Mouse (Mus musculus) left cerebral cortex, adult 18-20 months (tissue): ENCODE measurements around the gene Dab2ip. TPM values are rescaled to one million over a fixed set of nuclear protein-coding genes. Genes with fewer than 3 reads are reported as not detected.

Source experiments
- DNase-seq, 2 experiments: peaks; one replicate each; pipeline ENCODE4 v3.0.0; 2021 to 2022; ENCODE audit warnings: low spot score in 2 of 2, mixed read lengths in 1 of 2
- total RNA-seq, 2 experiments: library from RNA; stranded (reverse); gene quantifications; 2 replicates each; pipeline ENCODE4 v1.2.3; 2021

Dab2ip gene
- total RNA-seq, 2 experiments from 2014 or later = 133 to 135 TPM

DNA sequence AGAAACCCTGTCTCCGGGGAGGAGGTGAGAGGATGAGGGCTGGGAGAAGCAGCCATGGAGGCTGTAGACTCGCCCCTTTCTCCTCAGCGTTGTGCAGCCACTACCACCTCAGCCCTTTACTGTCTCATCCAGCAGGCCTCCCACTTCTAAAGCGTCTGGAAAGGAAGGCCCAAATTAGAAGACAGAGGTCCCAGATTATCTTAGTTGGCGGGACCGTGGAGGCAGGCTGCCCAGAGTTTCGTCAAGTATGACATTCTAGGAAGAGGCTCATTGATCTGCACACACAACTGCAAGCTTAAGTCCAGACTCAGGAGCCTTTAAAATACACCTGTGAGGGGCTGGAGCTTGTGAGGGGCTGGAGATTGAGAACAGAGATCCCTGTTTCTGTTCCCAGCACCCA, 84.2 kb downstream of the Dab2ip start:
- DNase-seq = peak in 1 of 2 experiments; percentile 34

DNA sequence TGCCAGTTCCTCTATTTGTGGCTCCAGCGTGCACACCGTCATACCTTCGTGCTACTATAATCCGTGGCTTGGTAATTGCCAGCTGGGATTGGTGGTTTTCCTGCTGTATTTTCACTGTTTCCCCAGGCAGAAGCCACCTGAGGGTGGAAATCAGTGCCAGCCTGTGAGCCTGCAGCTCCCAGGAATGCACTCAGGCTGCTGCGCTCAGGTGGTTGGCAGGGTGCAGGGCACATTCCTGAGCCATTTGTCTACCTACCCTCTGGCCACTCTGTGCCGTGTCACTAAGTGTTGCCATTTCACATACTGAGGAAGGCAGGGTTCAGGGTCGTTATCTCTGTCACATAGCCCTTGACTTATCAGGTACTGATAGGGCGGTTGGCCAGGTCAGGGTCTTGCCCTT, 88.5 kb downstream of the Dab2ip start:
- no peak for DNase-seq

DNA sequence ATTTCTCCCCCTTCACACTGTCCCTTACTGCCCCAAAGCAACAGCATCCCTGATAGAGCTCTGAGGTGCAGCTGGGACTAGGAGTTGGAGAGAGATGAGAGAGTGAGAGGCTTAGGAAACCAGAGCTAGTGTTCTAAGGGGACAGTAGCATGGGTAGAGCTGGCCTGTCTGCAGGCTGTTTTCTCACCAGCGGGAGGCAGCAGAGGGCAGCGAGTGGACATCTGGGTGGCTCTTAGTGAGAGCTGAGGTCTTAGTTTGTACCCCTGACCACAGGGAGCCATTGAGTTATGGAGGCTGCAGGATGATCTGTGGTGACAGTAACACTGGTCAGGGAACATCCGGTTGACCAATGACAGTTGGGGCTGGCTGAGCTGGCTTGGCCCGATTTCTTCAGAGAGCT, 91.6 kb downstream of the Dab2ip start:
- peak; percentile 85 to 91 for DNase-seq

DNA sequence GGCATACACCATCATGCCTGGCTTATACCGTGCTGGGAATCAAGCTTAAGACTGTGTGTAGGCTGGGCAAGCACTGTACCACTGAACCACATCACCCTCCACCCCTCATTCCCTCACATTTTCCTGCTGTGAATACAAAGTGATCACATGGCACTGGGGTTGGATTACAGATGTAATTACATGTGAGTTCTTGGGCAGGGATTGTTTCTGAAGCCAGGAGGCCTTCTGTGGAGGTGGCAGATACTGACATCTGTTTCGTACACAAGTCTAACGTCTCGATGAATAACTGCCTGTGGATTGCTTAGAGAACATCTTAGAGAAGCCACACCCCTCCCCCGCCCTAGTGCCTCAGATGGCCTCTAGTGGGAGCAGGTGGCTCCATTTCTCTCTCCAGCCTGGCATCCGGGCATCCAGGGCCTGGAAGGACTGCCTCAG, 93.2 kb downstream of the Dab2ip start:
- DNase-seq = peak; percentile 45 to 63

DNA sequence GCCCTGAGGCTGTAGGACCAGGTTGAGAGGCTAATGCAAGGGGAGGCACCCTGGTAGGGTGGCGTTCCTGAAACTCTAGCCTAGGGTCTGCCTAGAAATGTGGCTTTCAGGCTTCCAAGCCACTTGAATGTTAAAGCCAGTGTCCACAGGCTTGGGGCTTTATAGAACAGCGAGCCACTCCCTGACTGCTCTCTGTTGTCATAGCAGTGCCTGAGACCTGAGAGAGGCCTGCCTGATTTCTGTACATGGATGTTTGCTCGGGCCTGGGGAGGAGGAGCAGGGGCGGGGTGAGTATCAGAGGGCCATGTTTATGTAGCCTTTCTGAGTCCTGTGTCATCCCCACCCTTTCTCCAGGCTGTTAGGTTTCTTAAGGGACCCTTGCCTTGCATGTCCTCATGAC, 94.9 kb downstream of the Dab2ip start:
- no peak for DNase-seq

DNA sequence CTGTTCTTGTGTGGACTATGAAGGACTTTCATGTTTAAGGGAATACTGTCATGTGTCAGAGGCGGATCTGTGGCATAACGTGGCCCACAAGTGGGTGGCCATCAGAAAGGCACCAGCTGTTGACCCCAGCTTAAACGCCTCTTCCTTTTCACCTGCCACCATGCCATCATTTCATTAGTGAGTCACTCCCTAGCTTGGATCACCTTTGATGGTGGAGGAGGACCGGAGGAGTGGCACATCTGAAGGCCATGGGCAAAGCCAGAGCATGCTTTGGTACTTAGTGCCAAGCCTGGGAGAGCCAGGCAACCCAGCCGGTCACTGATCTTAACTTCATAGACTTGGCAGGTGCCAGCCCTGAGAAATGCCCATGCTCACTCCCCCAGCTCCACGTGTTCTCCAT, 96.7 kb downstream of the Dab2ip start:
- no peak for DNase-seq

DNA sequence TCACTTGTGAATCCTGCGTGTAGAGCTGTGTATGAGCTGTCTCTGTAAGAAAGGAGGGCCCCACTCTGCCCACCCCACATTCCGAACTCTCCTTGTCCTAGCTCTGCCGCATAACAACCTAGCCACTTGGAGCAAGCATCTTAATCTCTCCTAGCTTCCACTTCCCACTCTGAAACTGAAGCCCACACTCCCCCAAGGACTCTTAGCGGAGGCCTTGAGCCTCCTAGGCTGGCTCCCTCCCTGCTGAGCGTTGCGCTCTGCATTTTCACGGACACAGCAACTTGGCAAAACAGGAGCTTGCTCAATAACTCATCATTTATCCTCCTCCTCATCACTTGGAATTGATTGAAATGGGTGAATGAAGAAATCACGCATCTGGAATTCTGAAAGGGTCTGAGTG, 97.9 kb downstream of the Dab2ip start:
- DNase-seq = no peak

DNA sequence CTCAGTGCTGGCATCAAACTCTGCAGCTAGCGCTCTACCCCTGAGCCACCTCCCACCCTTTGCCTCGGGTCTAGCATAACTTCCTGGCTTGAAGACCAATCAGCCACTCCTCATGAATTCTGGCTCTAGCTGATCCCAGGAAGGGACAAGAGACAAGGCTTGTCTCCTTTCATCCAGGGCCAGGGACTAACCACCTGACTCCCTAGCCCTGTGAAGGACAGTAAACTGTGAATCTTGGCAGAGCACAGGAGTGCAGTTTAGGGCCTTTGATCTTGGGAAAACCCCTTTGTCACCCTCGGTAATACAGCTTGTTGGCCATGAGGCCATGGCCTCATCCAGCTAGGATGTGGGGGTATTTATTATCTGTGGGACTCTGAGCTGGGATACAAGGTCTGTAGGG, 100.2 kb downstream of the Dab2ip start:
- no peak for DNase-seq

DNA sequence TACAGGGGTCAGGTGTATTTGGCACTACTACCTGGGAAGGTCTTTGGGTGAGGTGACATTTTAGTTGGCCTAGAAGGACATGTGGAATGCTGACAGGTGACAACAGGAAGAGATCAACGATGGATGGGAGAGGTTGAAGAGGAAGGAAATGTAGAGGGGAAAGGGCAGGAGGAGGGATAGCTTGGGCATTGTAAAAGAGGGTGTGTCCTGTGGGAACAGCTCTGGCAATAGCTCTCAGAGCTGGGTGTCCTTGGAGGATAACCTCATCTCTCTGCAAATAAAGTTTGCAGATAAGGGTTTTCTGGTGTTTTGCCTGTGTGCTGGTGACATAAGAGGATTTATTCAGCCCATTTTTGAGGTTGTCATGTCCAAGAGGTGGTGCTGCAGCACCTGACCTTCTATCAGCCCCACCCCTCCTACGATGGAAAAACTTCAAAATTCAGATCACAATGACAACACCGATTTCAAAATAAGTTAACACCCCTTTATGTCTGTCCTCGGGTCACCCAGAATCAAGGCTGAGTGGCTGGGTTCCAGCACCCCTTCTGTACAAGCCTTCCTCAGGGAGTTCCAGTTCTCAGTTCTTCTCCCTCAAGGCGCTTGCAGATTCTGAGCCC, 101.6 kb downstream of the Dab2ip start:
- DNase-seq = no peak

DNA sequence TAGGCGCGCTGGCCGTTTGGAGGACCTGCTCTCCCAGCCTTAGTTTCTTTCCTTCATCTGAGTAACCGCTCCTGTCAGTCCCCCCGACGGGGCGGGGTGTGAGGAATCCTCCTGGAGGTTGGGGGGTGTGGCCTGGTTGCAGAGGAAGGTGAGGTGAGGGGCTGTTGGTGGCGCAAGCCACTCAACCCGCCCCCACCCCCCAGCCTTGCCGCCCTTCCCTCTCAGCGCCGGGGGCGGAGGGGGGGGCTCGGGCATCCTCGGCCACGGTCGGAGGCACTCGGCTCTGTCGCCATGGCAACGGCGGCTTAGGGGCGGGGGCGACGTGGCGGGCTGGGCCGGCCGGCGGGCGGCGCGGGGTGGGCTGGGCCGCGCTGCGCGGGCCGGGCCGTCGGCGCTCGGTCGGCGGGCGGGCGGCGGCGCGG, 102.9 kb downstream of the Dab2ip start:
- DNase-seq = peak; percentile 67 to 73

DNA sequence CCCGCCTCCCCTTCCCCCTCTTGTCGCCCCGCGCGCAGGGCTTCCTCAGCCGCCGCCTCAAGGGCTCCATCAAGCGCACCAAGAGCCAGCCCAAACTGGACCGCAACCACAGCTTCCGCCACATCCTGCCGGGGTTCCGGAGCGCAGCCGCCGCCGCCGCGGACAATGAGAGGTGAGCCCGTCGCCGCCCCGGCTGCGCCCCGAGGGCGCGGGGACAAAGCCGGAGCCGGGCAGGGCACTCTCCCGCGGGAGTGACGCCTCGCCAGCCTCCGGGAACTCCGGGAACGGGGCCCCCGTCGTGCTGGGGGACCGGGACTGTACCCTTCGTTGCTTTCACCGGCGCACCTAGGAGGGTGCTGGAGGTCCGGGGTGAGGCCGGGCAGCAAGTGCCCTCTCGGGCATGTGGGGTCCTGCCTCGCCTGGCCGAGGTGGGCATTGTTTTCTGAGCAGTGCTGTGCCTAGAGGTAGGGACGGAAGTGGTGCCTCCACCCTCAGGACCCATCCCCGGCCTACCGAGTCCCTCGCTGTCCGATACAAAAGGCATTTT, 103.5 kb downstream of the Dab2ip start:
- peak; percentile 34 to 50 for DNase-seq

DNA sequence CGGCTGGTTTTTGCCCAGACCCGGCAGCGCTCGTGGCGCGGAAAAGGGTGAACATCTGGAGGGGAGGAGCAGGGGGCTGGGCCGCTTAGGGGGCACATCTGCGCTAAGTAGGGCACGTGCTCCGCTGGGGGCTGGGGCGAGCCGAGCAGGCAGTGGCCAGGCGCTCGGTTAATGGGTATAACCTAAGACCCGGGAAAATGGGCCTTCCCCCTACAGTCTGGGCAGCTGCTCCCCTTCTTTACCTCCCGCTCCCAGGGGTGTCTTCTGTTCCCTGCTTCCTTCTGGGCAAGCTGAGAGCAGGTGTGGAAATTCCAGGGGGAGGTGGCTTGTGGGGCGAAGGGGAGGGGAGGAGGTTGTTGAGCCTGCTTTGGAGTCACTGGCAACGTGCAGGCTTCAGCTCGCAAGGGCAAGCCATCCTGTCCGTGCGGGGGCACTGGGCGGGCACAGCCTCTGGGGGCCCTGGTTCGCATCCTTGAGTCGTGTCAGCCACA, 104.0 kb downstream of the Dab2ip start:
- peak; percentile 18 to 31 for DNase-seq

DNA sequence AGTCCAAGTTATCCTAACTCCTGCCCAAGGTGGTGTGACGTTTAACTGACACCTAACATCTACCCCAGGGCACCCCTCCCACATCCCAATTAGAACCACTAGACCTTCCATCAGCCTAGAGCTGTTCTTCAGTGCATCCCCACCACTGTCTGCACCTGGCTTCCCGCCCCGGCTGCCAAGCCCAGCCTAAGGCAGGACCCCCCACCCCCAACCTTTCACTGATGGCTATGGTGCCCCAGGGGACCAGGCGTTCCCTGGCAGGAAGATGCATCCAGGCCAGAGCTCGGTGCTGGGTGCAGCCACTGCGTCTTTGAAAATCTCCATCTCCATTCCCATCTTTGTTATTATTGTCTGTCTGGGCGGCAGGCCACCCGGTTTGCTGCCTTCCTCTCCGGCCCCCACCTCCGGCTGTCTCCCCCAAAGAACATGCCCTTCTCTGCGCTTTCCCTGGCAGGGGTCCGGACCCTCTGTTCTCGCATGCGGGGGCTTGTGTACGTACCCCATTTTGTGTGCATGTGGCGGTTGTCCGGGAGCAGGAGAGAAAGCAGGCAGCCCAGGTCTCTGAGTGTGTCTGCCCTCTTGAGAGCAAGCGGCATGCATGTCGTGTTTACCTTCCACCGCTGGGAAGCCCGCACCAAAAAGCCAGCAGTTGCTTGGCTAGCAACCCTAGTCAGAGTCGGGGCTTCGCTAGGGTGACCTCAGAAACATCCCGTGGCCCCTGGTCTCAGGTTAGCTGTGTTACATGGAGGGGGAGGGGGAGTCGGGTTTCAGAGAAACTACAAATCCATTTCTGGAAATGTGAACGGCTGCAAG, 104.9 kb downstream of the Dab2ip start:
- DNase-seq = peak; percentile 14 to 29

DNA sequence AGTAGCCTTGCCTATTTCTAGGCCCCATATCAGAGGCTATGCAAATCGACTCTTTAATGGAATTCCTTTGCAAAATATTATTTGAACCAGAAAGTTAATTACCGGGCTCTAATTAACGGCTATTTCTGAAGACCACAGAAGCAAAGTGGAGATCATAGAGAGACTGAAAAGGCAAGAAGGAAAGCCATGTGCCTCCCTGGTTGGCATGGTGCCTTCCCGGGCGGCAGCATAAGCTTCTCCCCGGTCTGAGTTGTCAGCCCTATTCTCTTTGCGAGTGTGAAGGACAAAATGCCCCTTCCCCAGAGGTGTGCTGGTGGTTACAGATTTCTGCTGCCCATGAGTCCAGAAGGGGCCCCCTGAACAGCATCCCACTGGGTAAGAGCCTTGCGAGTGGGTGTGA, 109.7 kb downstream of the Dab2ip start:
- DNase-seq = no peak

DNA sequence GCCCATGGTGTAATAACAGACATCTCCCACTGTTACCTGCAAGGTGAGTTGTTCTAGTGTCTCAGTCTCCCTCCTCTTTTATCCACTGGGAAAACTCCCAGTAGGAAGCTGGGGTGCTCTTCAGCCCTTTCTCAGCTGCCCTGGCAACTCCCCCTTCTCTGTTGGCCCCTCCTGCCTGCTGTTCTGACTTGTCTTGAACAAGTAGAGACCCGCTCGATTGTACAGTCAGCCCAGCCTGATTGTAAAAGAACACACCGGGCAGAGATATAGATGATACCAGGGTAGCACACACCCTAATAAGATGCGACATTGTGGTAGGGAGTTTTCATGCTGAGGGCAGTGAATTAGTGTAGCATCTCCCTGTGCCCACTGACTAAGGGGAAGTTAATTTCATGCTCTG, 111.2 kb downstream of the Dab2ip start:
- DNase-seq = no peak

DNA sequence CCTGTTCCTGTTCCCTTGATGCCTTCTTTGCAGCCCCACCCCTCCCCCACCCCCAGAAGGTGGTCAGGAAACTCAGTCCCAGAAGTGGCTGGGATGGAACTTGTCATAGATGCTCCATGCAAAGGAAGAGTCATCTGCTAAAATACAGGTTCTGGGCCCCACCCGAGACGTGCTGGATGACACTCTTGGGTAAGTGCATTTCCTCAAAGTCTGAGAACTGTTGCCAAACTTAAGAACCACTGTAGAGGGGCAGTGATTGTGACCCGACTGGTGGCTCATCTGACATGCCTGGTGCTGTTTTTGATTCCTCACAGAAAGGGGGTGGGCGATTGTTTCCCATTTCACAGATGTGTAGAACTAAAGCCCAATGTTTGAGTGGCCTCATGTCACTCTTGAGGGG, 111.7 kb downstream of the Dab2ip start:
- DNase-seq = no peak

DNA sequence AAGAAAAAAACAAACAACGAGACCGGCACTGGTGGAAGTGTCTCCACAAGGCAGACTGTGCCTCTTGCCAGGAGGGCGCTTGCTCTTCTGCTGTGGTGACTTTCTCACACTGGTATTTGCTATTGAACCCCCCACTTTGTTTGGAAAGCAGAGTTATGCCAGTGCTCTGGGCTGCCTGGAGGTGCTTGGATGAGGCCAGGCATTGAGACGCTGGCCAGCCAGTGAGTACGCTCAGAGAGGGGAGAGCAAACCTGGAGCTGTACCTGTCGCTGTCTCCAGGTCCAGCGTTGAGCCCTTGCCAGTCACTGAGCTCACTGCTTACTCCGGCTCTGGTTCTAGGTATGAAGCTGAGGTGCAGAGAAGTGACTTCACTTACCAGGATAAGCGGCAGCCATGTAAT, 112.2 kb downstream of the Dab2ip start:
- no peak for DNase-seq

DNA sequence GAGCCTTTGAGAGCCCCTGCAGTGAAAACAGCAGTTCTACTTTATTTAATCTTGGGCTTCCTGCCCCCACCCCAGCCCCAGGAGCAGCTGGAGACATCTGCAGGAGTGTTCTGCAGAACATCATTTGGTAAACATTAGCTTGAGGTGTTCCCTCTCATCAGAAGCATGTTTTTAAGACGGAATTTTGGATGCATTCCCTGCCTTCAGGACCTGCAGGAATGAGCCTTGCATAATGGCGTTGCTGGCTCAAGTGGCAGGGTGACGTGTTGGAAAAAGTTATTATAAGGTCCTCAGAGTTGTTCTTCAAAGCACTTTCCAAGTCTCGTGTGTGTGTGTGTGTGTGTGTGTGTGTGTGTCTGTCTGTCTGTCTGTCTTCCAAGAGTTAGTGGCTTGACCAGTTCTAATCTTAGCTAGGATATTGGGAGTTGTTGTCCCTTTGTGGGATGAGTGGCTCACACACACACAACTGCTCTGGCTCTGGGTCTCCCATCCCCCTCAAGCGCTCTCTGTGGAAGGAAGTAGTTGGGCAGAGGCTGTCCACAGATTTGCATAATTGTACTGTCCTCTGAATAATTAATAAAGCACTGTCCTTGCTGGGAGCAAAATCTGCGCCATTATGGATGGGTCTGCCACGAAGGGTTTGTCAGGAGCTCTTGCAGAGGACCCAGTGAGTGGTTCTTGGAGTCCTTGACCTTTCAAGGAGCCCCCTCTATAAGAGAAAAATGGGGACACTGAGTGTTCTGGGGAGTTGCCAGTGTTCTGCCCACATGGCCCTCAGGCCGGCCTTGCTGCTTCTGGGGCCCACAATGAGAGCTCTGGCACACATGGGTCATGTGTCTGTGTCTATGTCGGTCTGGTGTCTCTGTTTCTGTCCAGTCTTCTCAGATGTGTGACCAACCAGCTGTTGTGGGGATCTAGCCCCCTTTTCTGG, 114.2 kb downstream of the Dab2ip start:
- no peak for DNase-seq

DNA sequence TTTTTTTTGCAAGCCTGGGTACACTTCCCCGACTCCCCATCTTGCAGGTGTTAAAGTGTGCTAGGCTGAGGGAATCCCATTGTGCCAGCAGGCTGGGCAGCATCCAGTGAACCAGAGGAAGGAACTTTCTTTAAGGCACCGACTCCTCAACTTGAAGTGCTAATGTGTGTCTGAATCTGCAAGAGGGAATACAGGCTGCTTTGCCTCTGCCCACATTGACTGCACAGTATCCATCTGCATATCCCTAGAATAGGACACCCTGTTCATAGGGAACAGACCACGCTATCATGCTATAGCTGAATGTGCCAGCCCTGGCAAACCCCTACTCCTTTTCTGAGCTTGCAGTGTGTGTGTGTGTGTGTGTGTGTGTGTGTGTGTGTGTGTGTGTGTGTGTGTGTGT, 115.1 kb downstream of the Dab2ip start:
- peak; percentile 28 to 45 for DNase-seq

DNA sequence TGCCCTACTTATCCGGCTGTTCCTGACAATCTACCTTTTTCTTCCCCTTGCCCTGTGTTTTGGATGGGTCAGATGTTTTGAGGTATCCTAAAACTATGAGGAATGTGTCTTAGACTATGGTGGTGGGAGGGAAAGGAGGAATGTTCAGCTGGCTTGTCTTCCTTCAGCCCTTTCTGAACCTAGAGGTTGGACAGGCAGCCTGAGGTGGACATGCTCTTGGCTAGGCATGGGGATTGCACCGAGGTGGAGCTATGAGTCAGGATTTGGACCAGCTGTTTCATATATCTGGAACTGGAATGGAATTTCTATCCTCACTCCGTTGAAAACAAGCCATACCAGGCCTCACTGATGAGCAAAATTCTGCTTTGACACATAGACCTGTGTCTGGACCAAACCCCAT, 115.9 kb downstream of the Dab2ip start:
- no peak for DNase-seq

DNA sequence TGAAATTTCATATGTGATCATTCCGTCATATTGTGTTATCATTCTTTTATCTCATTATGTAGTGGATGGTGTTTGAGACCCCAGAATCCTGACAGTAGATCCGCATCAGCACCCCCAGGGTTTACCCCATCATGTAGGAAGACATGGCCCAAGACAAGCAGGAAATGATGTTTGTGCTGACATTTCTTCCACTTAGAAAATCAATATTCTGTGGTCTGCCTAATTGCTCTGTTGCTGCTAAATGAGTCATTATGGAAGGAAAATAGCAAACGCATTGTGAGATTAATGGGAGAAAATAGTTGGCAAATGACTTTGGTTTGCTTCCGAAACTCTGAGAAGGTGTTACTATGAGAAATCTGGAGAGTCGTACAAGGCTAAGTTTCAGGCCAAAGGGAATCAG, 116.4 kb downstream of the Dab2ip start:
- no peak for DNase-seq
